Mouse (Mus musculus): ENCODE data around the gene Prdm13. TPM values are rescaled to one million over a fixed set of nuclear protein-coding genes. Genes with fewer than 3 reads are reported as not detected.
A peak's percentile ranks its signal among the peaks of the same experiment; 100 is the strongest.

Gene Prdm13
- total RNA-seq (2012; rRNA removed) (not detected in 2 replicates), polyA plus RNA-seq (2012; ENCODE audit: insufficient read depth in 1 of 2, insufficient read length in 2 of 2, low read depth in 1 of 2, low replicate concordance in 2 of 2, missing spikeins in 1 of 2) (not detected)

DNA sequence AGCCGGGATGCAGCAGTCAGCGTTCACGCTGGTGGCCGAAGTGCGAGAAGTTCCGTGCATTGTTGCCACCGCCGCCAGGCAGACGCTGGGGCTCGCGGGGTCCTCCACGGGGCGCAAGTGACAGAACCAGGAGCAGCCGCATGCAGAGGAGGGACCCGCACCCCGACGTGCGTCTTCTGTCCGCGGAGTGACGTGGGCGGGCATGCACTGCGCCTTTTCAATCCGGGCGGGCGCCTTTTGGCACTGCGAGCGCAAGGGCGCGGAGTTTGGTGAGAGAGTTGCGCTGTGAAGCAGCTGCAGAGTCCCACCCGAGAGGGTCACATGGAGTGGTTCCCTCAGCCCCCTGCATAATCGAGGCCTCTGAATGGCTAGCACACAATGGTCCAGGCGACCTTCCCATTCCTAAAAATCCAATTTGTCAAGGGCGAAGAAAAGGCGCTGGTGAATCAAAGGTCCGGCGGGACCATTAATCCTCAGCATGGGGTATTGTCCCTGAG is at the start of gene Prdm13:
Prdm13 (minus strand) TSS at position 369 of the 497 bp plus-strand sequence.
- no peak within 1 kb of the TSS for H3K9ac ChIP-seq (ENCODE audit: control insufficient read depth, low read depth, low read length, poor library complexity, severe bottlenecking)
- DNase-seq (ENCODE audit: low read depth, low spot score): no peak
- H3K9me3 ChIP-seq (replicated peaks; ENCODE audit: insufficient read depth, low read length): no peaks in the 10 kb centered on the region
- H3K27ac ChIP-seq (ENCODE audit: control insufficient read depth, low read depth, low read length): no peak within 1 kb of the TSS
- H3K27me3 ChIP-seq (ENCODE audit: control insufficient read depth in 1 of 2, insufficient read depth in 2 of 2, low read length in 2 of 2): no peaks in the 10 kb centered on the region
- no peak within 1 kb of the TSS for H3K4me3 ChIP-seq (ENCODE audit: control insufficient read depth in 1 of 2, insufficient read depth in 1 of 2, low read depth in 2 of 2, low read length in 2 of 2)
- no peaks in the 10 kb centered on the region for H3K4me1 ChIP-seq (ENCODE audit: control insufficient read depth in 1 of 2, insufficient read depth in 2 of 2, low read length in 2 of 2)
- H3K79me2 ChIP-seq (ENCODE audit: control insufficient read depth, insufficient read depth, low read length, poor library complexity): no peaks in the 10 kb centered on the region
- no peaks in the 10 kb centered on the region for H3K36me3 ChIP-seq (ENCODE audit: control insufficient read depth in 1 of 2, insufficient read depth in 2 of 2, low read length in 2 of 2)
- no peak for TF ChIP-seq NELFE (IDR thresholded peaks at IDR 0.05; ENCODE audit: low read depth, low read length)
- no peak for TF ChIP-seq SMC3 (IDR thresholded peaks at IDR 0.05; ENCODE audit: low read depth, low read length)
- TF ChIP-seq MXI1 (IDR thresholded peaks at IDR 0.05; ENCODE audit: low read depth, low read length): no peak
- no peak for TF ChIP-seq NRF1 (IDR thresholded peaks at IDR 0.05; ENCODE audit: insufficient read depth, low read depth, low read length, poor library complexity, severe bottlenecking)
- no peak for TF ChIP-seq JUND (IDR thresholded peaks at IDR 0.05; ENCODE audit: low read depth, low read length)
- TF ChIP-seq MYB (IDR thresholded peaks at IDR 0.05; ENCODE audit: low read depth, low read length): no peak
- TF ChIP-seq TCF12 (IDR thresholded peaks at IDR 0.05; ENCODE audit: low read depth, low read length): no peak
- TF ChIP-seq MAX (IDR thresholded peaks at IDR 0.05; ENCODE audit: low read length): no peak
- no peak for TF ChIP-seq ELF1 (IDR thresholded peaks at IDR 0.05; ENCODE audit: low read depth, low read length)
- no peak for TF ChIP-seq GABPA (IDR thresholded peaks at IDR 0.05; ENCODE audit: low read depth, low read length)
- TF ChIP-seq HCFC1 (IDR thresholded peaks at IDR 0.05; ENCODE audit: low read depth, low read length): no peak
- no peak for TF ChIP-seq SIN3A (IDR thresholded peaks at IDR 0.05; ENCODE audit: low read length)
- no peak for TF ChIP-seq ZMIZ1 (IDR thresholded peaks at IDR 0.05; ENCODE audit: low read depth, low read length)
- TF ChIP-seq GATA1 (IDR thresholded peaks at IDR 0.05; ENCODE audit: low read depth, low read length): no peak
- no peak for TF ChIP-seq MEF2A (IDR thresholded peaks at IDR 0.05; ENCODE audit: extremely low read depth, insufficient replicate concordance, low read depth, low read length, poor library complexity, severe bottlenecking)
- no peak for TF ChIP-seq RCOR1 (IDR thresholded peaks at IDR 0.05; ENCODE audit: low read depth, low read length)
- no peak for TF ChIP-seq USF1 (IDR thresholded peaks at IDR 0.05; ENCODE audit: low read depth, low read length)

DNA sequence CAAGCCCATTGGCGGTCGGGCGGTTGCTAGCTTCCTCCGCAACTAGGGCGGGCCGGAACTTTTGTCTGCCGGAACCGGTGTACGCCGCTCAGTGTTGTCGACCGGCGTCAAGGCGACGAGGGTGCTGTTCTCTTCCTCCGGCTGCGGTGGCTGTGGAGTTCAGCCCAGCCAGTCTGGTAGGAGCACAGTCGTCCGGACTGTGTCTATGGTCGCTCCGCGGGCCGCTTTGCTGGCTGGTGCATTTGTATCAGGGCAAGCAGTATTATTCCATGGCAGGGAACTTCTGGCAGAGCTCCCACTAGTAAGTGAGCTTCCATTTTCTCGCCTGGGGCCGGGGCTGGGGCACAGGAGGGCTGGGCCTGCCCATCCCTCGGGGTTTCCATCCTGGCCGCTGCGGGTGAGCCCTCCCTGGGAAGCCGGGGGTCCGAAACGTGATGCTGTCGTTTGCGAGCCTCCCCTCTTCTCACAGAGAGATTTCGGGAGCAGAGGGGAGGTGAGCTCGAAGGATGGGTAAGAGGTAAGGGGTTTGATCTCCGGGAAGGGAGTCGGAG is 41.9 kb upstream of the Prdm13 start, which contains the start of gene Ccnc:
Ccnc (plus strand) TSS at position 87 of the 551 bp plus-strand sequence.
- Histone ChIP-seq H3K27ac (ENCODE audit: control insufficient read depth, low read depth, low read length) (peak within 1 kb of the TSS; percentile 82), H3K9ac (ENCODE audit: control insufficient read depth, low read depth, low read length, poor library complexity, severe bottlenecking) (peak within 1 kb of the TSS; percentile 84)
- peak; percentile 95 for DNase-seq (ENCODE audit: low read depth, low spot score)
- TF ChIP-seq UBTF (IDR thresholded peaks at IDR 0.05; ENCODE audit: borderline replicate concordance, insufficient read depth, low read depth, low read length) (peak; percentile 51; the same call in 1 of the 2 replicates), USF1 (IDR thresholded peaks at IDR 0.05; ENCODE audit: low read depth, low read length) (no peak), ELF1 (IDR thresholded peaks at IDR 0.05; ENCODE audit: low read depth, low read length) (peak; percentile 72), ETS1 (IDR thresholded peaks at IDR 0.05; ENCODE audit: low read depth, low read length) (peak; percentile 55; the same call in 1 of the 2 replicates), E2F4 (IDR thresholded peaks at IDR 0.05; ENCODE audit: borderline replicate concordance, low read depth, low read length) (no peak; the same call in 1 of the 2 replicates), TCF12 (IDR thresholded peaks at IDR 0.05; ENCODE audit: low read depth, low read length) (peak; percentile 88), CHD2 (IDR thresholded peaks at IDR 0.05; ENCODE audit: low read length) (no peak), GABPA (IDR thresholded peaks at IDR 0.05; ENCODE audit: low read depth, low read length) (no peak), ZMIZ1 (IDR thresholded peaks at IDR 0.05; ENCODE audit: low read depth, low read length) (peak; percentile 84), ZC3H11A (IDR thresholded peaks at IDR 0.05; ENCODE audit: low read depth, low read length) (no peak), ZNF384 (IDR thresholded peaks at IDR 0.05; ENCODE audit: low read depth, low read length) (no peak), MAFK (IDR thresholded peaks at IDR 0.05; ENCODE audit: borderline replicate concordance, low read depth, low read length) (no peak), MYC (IDR thresholded peaks at IDR 0.05; ENCODE audit: low read depth, low read length) (no peak), BHLHE40 (IDR thresholded peaks at IDR 0.05; ENCODE audit: borderline replicate concordance, low read depth, low read length) (no peak), NELFE (IDR thresholded peaks at IDR 0.05; ENCODE audit: low read depth, low read length) (peak; percentile 87), POLR2A (IDR thresholded peaks at IDR 0.05; ENCODE audit: control insufficient read depth in 1 of 2, insufficient read depth in 1 of 2, low read depth in 1 of 2, low read length in 2 of 2, poor library complexity in 1 of 2) (peak; percentile 90 to 95), MYB (IDR thresholded peaks at IDR 0.05; ENCODE audit: low read depth, low read length) (no peak), MAZ (IDR thresholded peaks at IDR 0.05; ENCODE audit: low read depth, low read length) (no peak), TBP (IDR thresholded peaks at IDR 0.05; ENCODE audit: low read depth, low read length) (peak; percentile 79)

More for the DNA sequence above, 41.9 kb upstream of the Prdm13 start, which contains the start of gene Ccnc:
- Histone ChIP-seq H3K36me3 (ENCODE audit: control insufficient read depth in 1 of 2, insufficient read depth in 2 of 2, low read length in 2 of 2) (peaks cover 0 to 10% of the 10 kb centered on the region in 2 experiments; a peak in 2 of 4 replicates), H3K9me3 (replicated peaks; ENCODE audit: insufficient read depth, low read length) (no peaks in the 10 kb centered on the region), H3K4me1 (ENCODE audit: control insufficient read depth in 1 of 2, insufficient read depth in 2 of 2, low read length in 2 of 2) (no peaks in the 10 kb centered on the region; a peak in 1 of 4 replicates), H3K27me3 (ENCODE audit: control insufficient read depth in 1 of 2, insufficient read depth in 2 of 2, low read length in 2 of 2) (peaks cover 0 to 4% of the 10 kb centered on the region in 2 experiments; a peak in 3 of 4 replicates), H3K4me3 (ENCODE audit: control insufficient read depth in 1 of 2, insufficient read depth in 1 of 2, low read depth in 2 of 2, low read length in 2 of 2) (peak within 1 kb of the TSS; percentile 70 to 92), H3K79me2 (ENCODE audit: control insufficient read depth, insufficient read depth, low read length, poor library complexity) (peaks cover 14% of the 10 kb centered on the region)

Data from MEL (cell line).